Mouse (Mus musculus): ENCODE results near the gene Stard7.

GRCm38 (mm10) chr2:127274590-127274989 lies 4.6 kb downstream of the Stard7 start:
- TF ChIP-seq CTCF (IDR thresholded peaks at IDR 0.05; ENCODE audit: borderline replicate concordance, insufficient read depth, low read length) = no peak
- no peak for TF ChIP-seq POLR2A (IDR thresholded peaks at IDR 0.05; ENCODE audit: low read depth, low read length)

Measured in embryonic fibroblast, embryonic 13.5 days (primary cell).